Mouse (Mus musculus) midbrain, embryonic 12.5 days (tissue): ENCODE data around the gene Ormdl3. TPM values are rescaled to one million over a fixed set of nuclear protein-coding genes. Genes with fewer than 3 reads are reported as not detected.
"Not testable (repeated sequence)": the region's sequence is repeated elsewhere in the genome, so short reads cannot be mapped to it uniquely, and the experiment has no call there.

ENCODE experiments used
- ATAC-seq: fragments of 200-750 bp; cut with Nextera tagmentation; 2 replicates; pipeline ENCODE4 v1.8.0; 2017; ENCODE audit warnings: low read depth, moderate TSS enrichment, moderate library complexity; ENCODE audit not compliant: low FRiP score
- H3K27ac ChIP-seq: fragments of 300-500 bp; sonication (generic); replicated peaks from 2 replicates; pipeline ENCODE4 v1.5.1; 2016; ENCODE audit warnings: mild to moderate bottlenecking
- H3K27me3 ChIP-seq: fragments of 300-500 bp; sonication (generic); 2 replicates; pipeline ENCODE4 v1.6.1; 2016; ENCODE audit warnings: mild to moderate bottlenecking
- H3K36me3 ChIP-seq: fragments of 300-500 bp; sonication (generic); 2 replicates; pipeline ENCODE4 v1.6.1; 2016
- H3K4me1 ChIP-seq: fragments of 300-500 bp; sonication (generic); 2 replicates; pipeline ENCODE4 v1.6.1; 2016
- H3K4me2 ChIP-seq: fragments of 300-500 bp; sonication (generic); replicated peaks from 2 replicates; pipeline ENCODE4 v1.6.1; 2016; ENCODE audit warnings: mild to moderate bottlenecking, moderate library complexity
- H3K4me3 ChIP-seq: fragments of 300-500 bp; sonication (generic); 2 replicates; pipeline ENCODE4 v1.5.1; 2016; ENCODE audit warnings: mild to moderate bottlenecking
- H3K9ac ChIP-seq: fragments of 300-500 bp; sonication (generic); replicated peaks from 2 replicates; pipeline ENCODE4 v1.6.1; 2016; ENCODE audit warnings: mild to moderate bottlenecking, moderate library complexity
- H3K9me3 ChIP-seq: fragments of 300-500 bp; sonication (generic); 2 replicates; pipeline ENCODE4 v1.6.1; 2016; ENCODE audit warnings: mild to moderate bottlenecking
- WGBS: fragments of 180-500 bp; shearing (Covaris S2); methylation state at CpG from one replicate; pipeline ENCODE4 v1.1.7; 2016; 5-methylcytosine and 5-hydroxymethylcytosine counted together
- polyA plus RNA-seq: library from polyadenylated mRNA; unstranded; fragments of >200 nt; fragmentation: Nextera tagmentation; extraction: Ambion mirVana; gene quantifications from 2 replicates; pipeline ENCODE4 v1.2.1, GENCODE M21; 2016

The Ormdl3 gene
- 67.1 and 73.1 TPM in 2 replicates for polyA plus RNA-seq

GRCm38 (mm10) chr11:98586892-98587563 lies at the start of gene Ormdl3:
Gene Ormdl3 (minus strand): TSS chr11:98587368.
- peak within 1 kb of the TSS; percentile 85 for H3K4me2 ChIP-seq
- peak within 1 kb of the TSS; percentile 91 for H3K4me3 ChIP-seq
- peaks cover 20% of the 10 kb centered on the region for H3K36me3 ChIP-seq
- H3K27ac ChIP-seq, result peak within 1 kb of the TSS; percentile 90
- peaks cover 16% of the 10 kb centered on the region; the same call in 1 of the 2 replicates for H3K27me3 ChIP-seq
- peaks cover 33% of the 10 kb centered on the region for H3K4me1 ChIP-seq
- under 1% methylated on average over 49 of the region's 49 CpGs for WGBS
- peak within 1 kb of the TSS; percentile 93 for H3K9ac ChIP-seq
- H3K9me3 ChIP-seq, result no peaks in the 10 kb centered on the region
- peak; percentile 92 for ATAC-seq

- H3K9ac ChIP-seq, ATAC-seq, H3K9me3 ChIP-seq, H3K4me2 ChIP-seq, H3K4me1 ChIP-seq, H3K27me3 ChIP-seq, H3K36me3 ChIP-seq, H3K4me3 ChIP-seq, H3K27ac ChIP-seq: not testable (repeated sequence)
- WGBS, result 42% methylated on average over 10 of the region's 10 CpGs
These were observed 48.3 kb upstream of the Ormdl3 start for GRCm38 (mm10) chr11:98635312-98635970.

- WGBS, result 87% methylated on average over 5 of the region's 5 CpGs
- H3K4me2 ChIP-seq, result no peak overlapping the region
- ATAC-seq, result no peak
- no peak overlapping the region for H3K9ac ChIP-seq
- no peaks in the 10 kb centered on the region for H3K9me3 ChIP-seq
- no peaks in the 10 kb centered on the region for H3K4me1 ChIP-seq
- no peaks in the 10 kb centered on the region for H3K36me3 ChIP-seq
- H3K27me3 ChIP-seq, result peaks cover 8% of the 10 kb centered on the region; the same call in 1 of the 2 replicates
- H3K27ac ChIP-seq, result no peak overlapping the region
- H3K4me3 ChIP-seq, result no peak overlapping the region
These were observed 43.5 kb upstream of the Ormdl3 start for GRCm38 (mm10) chr11:98630646-98631045.

GRCm38 (mm10) chr11:98628706-98629105 lies 41.5 kb upstream of the Ormdl3 start:
- H3K4me2 ChIP-seq, result no peak overlapping the region
- no peaks in the 10 kb centered on the region for H3K36me3 ChIP-seq
- 100% methylated on average over 3 of the region's 3 CpGs for WGBS
- no peak overlapping the region for H3K4me3 ChIP-seq
- H3K27me3 ChIP-seq, result peaks cover 8% of the 10 kb centered on the region; the same call in 1 of the 2 replicates
- no peaks in the 10 kb centered on the region for H3K4me1 ChIP-seq
- H3K9ac ChIP-seq, result no peak overlapping the region
- ATAC-seq, result no peak
- H3K27ac ChIP-seq, result no peak overlapping the region
- no peaks in the 10 kb centered on the region for H3K9me3 ChIP-seq

GRCm38 (mm10) chr11:98625611-98626410 lies 38.6 kb upstream of the Ormdl3 start, which contains the start of the genes Gm12355 and Gsdma3:
Gene Gm12355 (minus strand): TSS chr11:98625661.
Gene Gsdma3 (plus strand): TSS chr11:98626360.
- no peak within 1 kb of the TSS for H3K4me2 ChIP-seq
- ATAC-seq, result no peak
- H3K4me1 ChIP-seq, result no peaks in the 10 kb centered on the region
- peaks cover 3% of the 10 kb centered on the region; the same call in 1 of the 2 replicates for H3K9me3 ChIP-seq
- 91% methylated on average over 10 of the region's 10 CpGs for WGBS
- H3K4me3 ChIP-seq, result no peak within 1 kb of the TSS
- H3K36me3 ChIP-seq, result no peaks in the 10 kb centered on the region
- H3K9ac ChIP-seq, result no peak within 1 kb of the TSS
- no peaks in the 10 kb centered on the region for H3K27me3 ChIP-seq
- H3K27ac ChIP-seq, result no peak within 1 kb of the TSS

- not testable (repeated sequence) for H3K27ac ChIP-seq, H3K36me3 ChIP-seq, ATAC-seq, H3K9me3 ChIP-seq, H3K9ac ChIP-seq, H3K4me3 ChIP-seq, H3K4me1 ChIP-seq, H3K27me3 ChIP-seq, H3K4me2 ChIP-seq
- 95% methylated on average over 2 of the region's 2 CpGs for whole genome bisulfite sequencing
These were observed 37.2 kb upstream of the Ormdl3 start for GRCm38 (mm10) chr11:98624381-98624780.

- H3K4me2 ChIP-seq, H3K9me3 ChIP-seq, H3K4me3 ChIP-seq, H3K27me3 ChIP-seq, H3K36me3 ChIP-seq, ATAC-seq, H3K27ac ChIP-seq, H3K4me1 ChIP-seq, H3K9ac ChIP-seq: not testable (repeated sequence)
- 87% methylated on average over 6 of the region's 6 CpGs for WGBS
These were observed 36.8 kb upstream of the Ormdl3 start for GRCm38 (mm10) chr11:98623981-98624380.

- 94% methylated on average over 13 of the region's 13 CpGs for whole genome bisulfite sequencing
These were observed 33.6 kb upstream of the Ormdl3 start for GRCm38 (mm10) chr11:98620791-98621190.

GRCm38 (mm10) chr11:98606763-98607162 lies 19.6 kb upstream of the Ormdl3 start:
- no peak overlapping the region for H3K9ac ChIP-seq
- no peaks in the 10 kb centered on the region for H3K36me3 ChIP-seq
- no peak overlapping the region for H3K4me2 ChIP-seq
- ATAC-seq, result no peak
- H3K27me3 ChIP-seq, result peaks cover 19% of the 10 kb centered on the region; the same call in 1 of the 2 replicates
- no peak overlapping the region for H3K4me3 ChIP-seq
- peaks cover 7% of the 10 kb centered on the region for H3K4me1 ChIP-seq
- H3K9me3 ChIP-seq, result no peaks in the 10 kb centered on the region
- H3K27ac ChIP-seq, result no peak overlapping the region
- WGBS, result 15% methylated on average over 3 of the region's 3 CpGs

More at GRCm38 (mm10) chr11:98620791-98621190, 33.6 kb upstream of the Ormdl3 start:
- no peak for ATAC-seq
- Histone ChIP-seq H3K4me3 (no peak overlapping the region), H3K4me1 (no peaks in the 10 kb centered on the region), H3K27ac (no peak overlapping the region), H3K27me3 (no peaks in the 10 kb centered on the region), H3K4me2 (no peak overlapping the region), H3K9ac (no peak overlapping the region), H3K36me3 (no peaks in the 10 kb centered on the region), H3K9me3 (peaks cover 6% of the 10 kb centered on the region; the same call in 1 of the 2 replicates)

GRCm38 (mm10) chr11:98604911-98605310 lies 17.7 kb upstream of the Ormdl3 start:
- not testable (repeated sequence) for H3K4me1 ChIP-seq, H3K27ac ChIP-seq, H3K4me3 ChIP-seq, H3K9me3 ChIP-seq, H3K9ac ChIP-seq, H3K4me2 ChIP-seq, H3K36me3 ChIP-seq, ATAC-seq
- 71% methylated on average over 6 of the region's 6 CpGs for WGBS
- H3K27me3 ChIP-seq, result peaks cover 33% of the 10 kb centered on the region; the same call in 1 of the 2 replicates

- Histone ChIP-seq H3K4me3 (no peak overlapping the region), H3K27me3 (peaks cover 43% of the 10 kb centered on the region), H3K9ac (no peak overlapping the region), H3K4me1 (peaks cover 7% of the 10 kb centered on the region), H3K27ac (no peak overlapping the region), H3K36me3 (no peaks in the 10 kb centered on the region), H3K9me3 (no peaks in the 10 kb centered on the region), H3K4me2 (no peak overlapping the region)
- ATAC-seq, result no peak
- 90% methylated on average over 2 of the region's 2 CpGs for WGBS
These were observed 16.8 kb upstream of the Ormdl3 start for GRCm38 (mm10) chr11:98603953-98604352.
